Mouse (Mus musculus) liver, embryonic 11.5 days (tissue): Measurements from ENCODE around the gene Mab21l3. TPM values are rescaled to one million over a fixed set of nuclear protein-coding genes. Genes with fewer than 3 reads are reported as not detected.

Experiments
- polyA plus RNA-seq: library from polyadenylated mRNA; unstranded; fragments of >200 nt; fragmentation: Nextera tagmentation; extraction: Ambion mirVana; gene quantifications from 2 replicates; pipeline ENCODE4 v1.2.1, GENCODE M21; 2014

The Mab21l3 gene
- polyA plus RNA-seq, 1 experiment from 2014 or later = 0.11 TPM

Other genes starting within 250 kb of the Mab21l3 start
- 127 and 136 TPM in 2 replicates for gene Atp1a1, start 244.3 kb downstream of the Mab21l3 start, polyA plus RNA-seq
- gene Slc22a15, start 75.5 kb upstream of the Mab21l3 start, polyA plus RNA-seq = 1.8 and 1.9 TPM in 2 replicates
- gene Nhlh2, start 161.1 kb upstream of the Mab21l3 start, polyA plus RNA-seq = 0.09 and 0.19 TPM in 2 replicates
- gene Casq2, start 237.5 kb upstream of the Mab21l3 start, polyA plus RNA-seq = 0.95 and 1.2 TPM in 2 replicates